In genomic region chr12:53252572-53253422, GRCm38 (mm10) we compare ENCODE assay signal across 8 mouse cellular contexts. TPM values are rescaled to one million over a fixed set of nuclear protein-coding genes. Genes with fewer than 3 reads are reported as not detected.
DNase-seq lines count a peak whose midpoint lies in the region; ATAC-seq and TF ChIP-seq lines count a peak whose summit lies in the region.

No protein-coding gene starts in this region.

- peak overlapping the region; percentile 27 for H3K4me3 ChIP-seq in spleen, adult 2 months (ENCODE audit: extremely low read depth, insufficient read depth, insufficient read length)
- peak overlapping the region; percentile 77 for H3K4me3 ChIP-seq in kidney, embryonic 15.5 days (replicated peaks)
- H3K4me3 ChIP-seq in lung, embryonic 16.5 days (ENCODE audit: low read length): peak overlapping the region; percentile 76

- TF ChIP-seq CTCF in spleen, adult 2 months (IDR thresholded peaks at IDR 0.05; ENCODE audit: extremely low read depth, insufficient read depth, insufficient read length, insufficient replicate concordance): no peak

- H3K9ac ChIP-seq in kidney, embryonic 15.5 days: peak overlapping the region; percentile 77
- H3K9ac ChIP-seq in lung, embryonic 16.5 days (ENCODE audit: low read length): peak overlapping the region; percentile 75

- H3K4me1 ChIP-seq in spleen, adult 2 months (ENCODE audit: control insufficient read depth, insufficient read depth, insufficient read length): no peaks in the 10 kb centered on the region
- H3K4me1 ChIP-seq in kidney, embryonic 15.5 days: peaks cover 27% of the 10 kb centered on the region
- peaks cover 18% of the 10 kb centered on the region for H3K4me1 ChIP-seq in lung, embryonic 16.5 days (replicated peaks; ENCODE audit: control insufficient read depth, insufficient read depth, low read length)

- 1% methylated on average over 103 of the region's 115 CpGs for WGBS in spleen, adult 2 months
- WGBS in kidney, embryonic 15.5 days: under 1% methylated on average over 99 of the region's 115 CpGs
- WGBS in lung, embryonic 16.5 days: under 1% methylated on average over 38 of the region's 115 CpGs

- no peak for TF ChIP-seq POLR2A in spleen, adult 2 months (IDR thresholded peaks at IDR 0.05; ENCODE audit: low read depth, low read length)

- no peaks in the 10 kb centered on the region for H3K9me3 ChIP-seq in kidney, embryonic 15.5 days (replicated peaks)
- H3K9me3 ChIP-seq in lung, embryonic 16.5 days (ENCODE audit: control insufficient read depth, low read length): no peaks in the 10 kb centered on the region

- peaks cover 21% of the 10 kb centered on the region for H3K27me3 ChIP-seq in spleen, adult 2 months (ENCODE audit: control insufficient read depth, insufficient read depth, low read length)
- peaks cover 64% of the 10 kb centered on the region for H3K27me3 ChIP-seq in kidney, embryonic 15.5 days
- H3K27me3 ChIP-seq in lung, embryonic 16.5 days (ENCODE audit: control insufficient read depth, insufficient read depth, low read depth, low read length): peaks cover 57% of the 10 kb centered on the region

- H3K27ac ChIP-seq in spleen, adult 2 months (ENCODE audit: insufficient read depth, low read length): no peak overlapping the region
- peak overlapping the region; percentile 78 for H3K27ac ChIP-seq in kidney, embryonic 15.5 days
- no peak overlapping the region for H3K27ac ChIP-seq in lung, embryonic 16.5 days (ENCODE audit: low read length)

- no peak for DNase-seq in spleen, adult 2 months (ENCODE audit: low read depth in 1 of 2, low spot score in 2 of 2)
- no peak for DNase-seq in spleen, postnatal 10 days (ENCODE audit: low spot score in 2 of 2)
- DNase-seq in cerebellum, adult 18-20 months: peak; percentile 6 to 44
- peak; percentile 11 to 15 for DNase-seq in frontal cortex, postnatal 14 days (ENCODE audit: low spot score in 2 of 2)
- peak; percentile 36 for DNase-seq in right cerebral cortex, postnatal 4 days
- DNase-seq in thymus, postnatal 10 days (ENCODE audit: low spot score in 2 of 2): no peak

- ATAC-seq in kidney, embryonic 15.5 days (replicated peaks; ENCODE audit: low FRiP score): peak; percentile 70
- peak; percentile 66 for ATAC-seq in lung, embryonic 16.5 days (ENCODE audit: low read depth)

- H3K36me3 ChIP-seq in spleen, adult 2 months (ENCODE audit: control insufficient read depth, insufficient read depth, low read length): no peaks in the 10 kb centered on the region
- no peaks in the 10 kb centered on the region for H3K36me3 ChIP-seq in kidney, embryonic 15.5 days
- H3K36me3 ChIP-seq in lung, embryonic 16.5 days (ENCODE audit: control insufficient read depth, insufficient read depth, low read length): no peaks in the 10 kb centered on the region

- peak overlapping the region; percentile 93 for H3K4me2 ChIP-seq in kidney, embryonic 15.5 days
- H3K4me2 ChIP-seq in lung, embryonic 16.5 days (ENCODE audit: low read depth, low read length): peak overlapping the region; percentile 99

RNA-seq across cellular contexts. Expression of gene Npas3, which starts 4.3 kb away (rescaled TPM):
- 0.26 and 0.50 TPM in 2 replicates for polyA plus RNA-seq in spleen, adult 2 months (2012; rRNA removed)
- polyA plus RNA-seq in kidney, embryonic 15.5 days (2015; fragmentation: Nextera tagmentation; extraction: Ambion mirVana): 0.96 and 1.1 TPM in 2 replicates
- 0.28 and 0.64 TPM in 2 replicates for polyA plus RNA-seq in lung, embryonic 16.5 days (2015; fragmentation: Nextera tagmentation; extraction: Ambion mirVana)

Comparison
In these comparisons a context has a peak if more than half of its experiments do, and no peak if none do; other contexts are left out.
1. DNase-seq: peak in cerebellum, adult 18-20 months (2 of 2), frontal cortex, postnatal 14 days (2 of 2) and right cerebral cortex, postnatal 4 days (single experiment); none in spleen, adult 2 months (0 of 2), spleen, postnatal 10 days (0 of 2) and thymus, postnatal 10 days (0 of 2).
2. H3K4me3 ChIP-seq: peak in every context shown above with its lines; median percentile 77 in kidney, embryonic 15.5 days; 76 in lung, embryonic 16.5 days; 27 in spleen, adult 2 months.